Mouse (Mus musculus) mature B cell (primary cell): Measurements from ENCODE around the gene Zfp846.

Source experiments
- in situ Hi-C: fragments of 300-500 bp; cut with MboI; formaldehyde crosslinking; loops from 2 replicates; pipeline ENCODE4 v1.14.3; 2019

Zfp846 gene

GRCm38 (mm10) chr9:20636790-20637189, 55.7 kb downstream of the Zfp846 start:
- in situ Hi-C loops, result no loop called here

GRCm38 (mm10) chr9:20638552-20638951, 57.5 kb downstream of the Zfp846 start:
- in situ Hi-C loops, result no loop called here

DNA sequence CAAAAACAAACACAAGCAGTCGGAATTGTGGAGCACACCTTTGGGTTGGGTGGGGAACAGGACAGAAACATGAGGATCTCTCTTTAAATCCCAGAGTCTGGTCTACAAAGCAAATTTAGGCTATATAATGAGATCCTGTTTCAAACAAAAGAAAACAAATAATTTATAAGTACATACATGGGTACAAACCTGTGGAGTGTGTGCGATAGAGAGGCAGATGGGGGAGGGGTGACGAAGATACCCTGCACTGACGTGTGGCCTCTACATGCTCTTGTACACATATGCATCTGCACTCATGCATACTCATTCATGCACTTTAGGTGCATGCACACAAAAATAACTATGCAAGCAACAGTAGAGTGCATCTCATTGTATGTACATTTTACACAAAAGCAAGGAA, 58.4 kb downstream of the Zfp846 start:
- in situ Hi-C loops, result no loop called here

GRCm38 (mm10) chr9:20641501-20641900, 60.4 kb downstream of the Zfp846 start:
- in situ Hi-C loops, result loop anchor here (10.0 kb wide), 1 partner anchor 177 kb away; the partner anchor contains the start of gene Zfp26

DNA sequence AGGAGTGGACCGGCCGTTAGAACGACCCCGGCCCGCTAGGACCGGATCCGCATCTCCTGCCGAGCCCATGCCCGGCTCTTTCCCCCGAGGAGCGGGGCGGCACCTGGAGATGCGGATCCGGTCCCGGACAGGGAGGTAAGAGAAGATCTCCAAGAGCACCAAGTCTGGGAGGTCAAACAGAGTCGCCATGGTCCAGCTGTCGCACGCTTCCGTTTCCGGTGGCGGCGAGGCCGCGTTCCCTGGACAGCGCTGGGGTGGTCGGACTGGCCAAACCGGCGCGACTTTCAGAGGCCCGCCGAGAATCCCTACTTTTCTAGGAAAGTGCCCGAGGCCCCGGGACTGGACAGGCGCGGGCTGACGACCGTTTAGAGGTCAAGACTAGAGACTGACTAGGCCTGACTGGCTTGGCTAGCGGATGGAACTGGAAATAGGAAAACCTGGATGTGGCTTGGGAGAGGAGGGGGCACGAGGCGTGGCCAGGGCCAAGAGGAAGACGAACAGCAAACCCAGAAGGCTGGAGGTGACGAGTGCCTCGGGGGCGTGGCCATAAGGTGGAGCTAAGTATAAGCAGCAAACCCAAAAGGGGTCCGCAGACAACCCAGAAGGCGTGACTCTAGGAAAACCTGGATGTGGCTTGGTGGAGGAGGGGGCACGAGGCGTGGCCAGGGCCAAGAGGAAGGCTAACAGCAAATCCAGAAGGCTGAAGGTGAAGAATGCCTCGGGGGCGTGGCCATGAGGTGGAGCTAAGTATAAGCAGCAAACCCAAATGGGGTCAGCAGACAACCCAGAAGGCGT, 61.2 kb downstream of the Zfp846 start, which contains the start of gene Ubl5:
TSS of gene Ubl5 (plus strand) at position 778 of the 795 bp plus-strand sequence.
- in situ Hi-C loops, result loop anchor here (10.0 kb wide), 1 partner anchor 177 kb away; the partner anchor contains the start of gene Zfp26

DNA sequence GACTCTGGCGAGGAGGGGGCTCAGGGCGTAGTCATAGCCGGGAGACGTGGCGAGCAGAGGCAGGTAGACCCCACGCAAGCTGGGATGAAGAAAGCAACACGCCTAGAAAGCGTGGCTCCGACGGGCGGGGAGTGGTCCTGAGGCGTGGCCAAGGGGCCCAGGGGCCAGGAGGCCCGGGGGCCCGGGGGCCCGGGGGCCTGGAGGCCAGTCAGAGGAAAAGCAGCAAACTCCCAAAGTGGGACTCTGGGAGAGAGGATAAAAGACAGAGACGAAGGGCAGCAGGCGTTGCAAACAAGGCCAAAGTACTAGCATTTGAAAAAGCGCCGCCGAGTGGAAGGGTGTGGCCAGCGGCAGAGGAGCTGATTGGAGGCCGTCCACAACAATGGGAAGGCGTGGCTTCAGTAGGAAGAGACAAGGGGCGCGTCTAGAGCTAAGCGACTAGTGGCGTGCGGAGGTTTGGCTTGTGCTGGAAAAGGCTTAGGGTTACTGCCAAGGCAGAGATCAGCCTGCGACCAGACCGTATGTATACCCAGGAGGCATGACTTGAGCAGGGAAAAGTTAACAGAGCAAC, 61.9 kb downstream of the Zfp846 start:
- in situ Hi-C loops, result loop anchor here (10.0 kb wide), 1 partner anchor 178 kb away; the partner anchor contains the start of gene Zfp26

- in situ Hi-C loops, result loop anchor here (10.0 kb wide), 1 partner anchor 179 kb away; the partner anchor contains the start of gene Zfp26
Measured at GRCm38 (mm10) chr9:20643781-20644180, 62.7 kb downstream of the Zfp846 start.

GRCm38 (mm10) chr9:20644360-20645081, 63.4 kb downstream of the Zfp846 start, which contains the start of gene Fbxl12:
Gene Fbxl12, minus strand, starts transcription at chr9:20644767.
- in situ Hi-C loops, result loop anchor here (10.0 kb wide), 1 partner anchor 180 kb away; the partner anchor contains the start of gene Zfp26

GRCm38 (mm10) chr9:20645121-20645520, 64.0 kb downstream of the Zfp846 start:
- in situ Hi-C loops, result loop anchor here (10.0 kb wide), 1 partner anchor 180 kb away; the partner anchor contains the start of gene Zfp26

DNA sequence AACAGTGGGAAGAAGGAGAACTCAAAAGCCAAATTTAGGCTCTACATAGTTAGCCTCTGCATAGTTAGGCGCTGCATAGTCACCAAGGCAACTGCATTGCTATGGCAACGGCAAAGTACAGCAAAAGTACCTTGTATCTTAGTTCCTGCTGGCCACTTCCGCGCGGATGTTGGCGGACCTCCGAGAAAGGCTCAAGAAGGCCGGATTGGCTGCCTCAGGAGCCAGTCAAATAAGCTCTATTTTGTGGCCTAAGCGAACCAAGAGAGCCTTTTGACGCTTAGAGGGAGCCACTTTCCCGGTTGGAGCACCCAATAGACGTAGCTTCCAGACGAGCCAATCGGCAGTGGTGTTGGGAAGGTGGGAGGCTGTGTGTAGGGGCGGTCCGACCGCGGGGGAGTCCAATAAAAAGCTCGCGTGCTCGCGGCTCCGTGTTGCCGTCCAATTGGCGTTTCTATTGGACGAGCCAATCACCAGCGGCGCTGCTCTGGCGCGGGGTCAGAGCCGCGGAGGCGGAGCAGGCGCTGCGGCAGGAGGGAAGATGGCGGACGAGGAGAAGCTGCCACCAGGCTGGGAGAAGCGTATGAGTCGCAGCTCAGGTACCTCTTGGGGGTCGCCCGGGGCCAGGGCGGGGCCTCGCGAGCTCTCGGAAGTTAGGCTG, 70.6 kb downstream of the Zfp846 start, which contains the start of gene Pin1:
TSS of gene Pin1 (plus strand) at position 494 of the 658 bp plus-strand sequence.
- in situ Hi-C loops, result no loop called here

DNA sequence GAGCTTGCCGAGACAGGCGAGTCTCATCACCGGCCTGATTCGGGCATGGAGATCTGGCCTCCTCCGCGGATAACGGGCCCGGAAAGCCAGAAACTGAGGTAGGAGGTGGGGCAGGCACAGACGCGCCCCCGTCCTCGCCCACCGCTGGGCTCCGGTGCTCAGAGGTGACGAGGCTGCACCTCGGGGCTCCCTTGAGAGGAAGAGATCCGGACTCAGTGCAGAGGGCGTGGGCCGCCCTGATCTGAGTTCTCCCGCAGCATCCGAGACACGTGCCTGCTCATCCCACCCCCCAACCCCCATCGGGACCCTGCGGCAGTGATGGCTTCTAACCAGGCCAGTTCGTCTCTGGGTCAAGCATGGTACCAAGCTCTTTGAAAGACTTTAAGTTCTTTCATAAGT, 71.2 kb downstream of the Zfp846 start:
- in situ Hi-C loops, result no loop called here

DNA sequence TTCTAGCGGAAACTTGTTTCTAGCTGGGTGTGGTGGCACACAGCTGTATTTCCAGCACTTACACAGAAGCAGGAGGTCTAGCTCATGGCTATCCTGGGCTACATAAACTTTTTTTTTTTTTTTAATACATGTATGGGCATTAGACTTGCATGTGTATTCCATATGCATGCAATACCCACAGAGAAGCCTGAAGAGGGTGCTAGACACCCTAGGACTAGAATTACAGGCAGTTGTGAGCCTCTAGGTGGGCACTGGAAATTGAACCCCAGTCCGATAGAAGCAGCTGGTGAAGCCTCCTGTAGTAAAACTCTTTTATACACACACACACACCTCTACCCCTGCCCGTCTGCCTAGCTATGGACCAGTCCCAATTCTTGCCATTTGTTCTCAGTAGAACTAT, 72.8 kb downstream of the Zfp846 start:
- in situ Hi-C loops, result no loop called here
